Comparison of ENCODE assay signal across 8 mouse cellular contexts in genomic region chr17:73108170-73108887, GRCm38 (mm10). TPM values are rescaled to one million over a fixed set of nuclear protein-coding genes. Genes with fewer than 3 reads are reported as not detected.
DNase-seq lines count a peak whose midpoint lies in the region; ATAC-seq and TF ChIP-seq lines count a peak whose summit lies in the region.

No protein-coding gene starts in this region.

- H3K9ac ChIP-seq in ES-E14 (ENCODE audit: insufficient read depth, low read depth, low read length, poor library complexity, severe bottlenecking), result peak overlapping the region; percentile 74
- H3K9ac ChIP-seq in liver, embryonic 15.5 days, result peak overlapping the region; percentile 67

- H3K27me3 ChIP-seq in forebrain, embryonic 10.5 days (ENCODE audit: poor library complexity, severe bottlenecking), result no peaks in the 10 kb centered on the region
- peaks cover 8% of the 10 kb centered on the region for H3K27me3 ChIP-seq in liver, embryonic 15.5 days
- H3K27me3 ChIP-seq in testis, adult 2 months (ENCODE audit: control insufficient read depth, insufficient read depth, low read length), result no peaks in the 10 kb centered on the region

- in situ Hi-C loops in ES-E14 (cut with MboI; ENCODE audit: low sequenced_read_pairs in 2 of 2, unreplicated experiment in 2 of 2), result no loop called here

- TF ChIP-seq POLR2A in testis, adult 2 months (IDR thresholded peaks at IDR 0.05; ENCODE audit: control insufficient read depth, low read depth, low read length), result no peak

- H3K36me3 ChIP-seq in ES-E14 (ENCODE audit: control insufficient read depth, insufficient read depth, low read length, poor library complexity, severe bottlenecking), result no peaks in the 10 kb centered on the region
- no peaks in the 10 kb centered on the region for H3K36me3 ChIP-seq in forebrain, embryonic 10.5 days (replicated peaks)
- no peaks in the 10 kb centered on the region for H3K36me3 ChIP-seq in liver, embryonic 15.5 days (replicated peaks)
- no peaks in the 10 kb centered on the region for H3K36me3 ChIP-seq in testis, adult 2 months (ENCODE audit: control insufficient read depth, insufficient read depth, low read length)

- DNase-seq in heart, adult 11 months, result peak; percentile 92
- no peak for DNase-seq in heart, adult 8-10 months (ENCODE audit: low spot score)
- no peak for DNase-seq in ES-E14 (ENCODE audit: low read depth, low spot score)
- peak; percentile 27 for DNase-seq in forebrain, embryonic 10.5 days (ENCODE audit: extremely low spot score, low spot score)
- no peak for DNase-seq in embryo, embryonic 9.5 days (ENCODE audit: extremely low spot score)

- WGBS in forebrain, embryonic 10.5 days, result 7% methylated on average over 35 of the region's 35 CpGs
- WGBS in liver, embryonic 15.5 days (ENCODE audit: insufficient replicate concordance), result 2% methylated on average over 35 of the region's 35 CpGs

- peaks cover 3 to 6% of the 10 kb centered on the region in 2 experiments; a peak in 1 of 4 replicates for H3K4me1 ChIP-seq in ES-E14 (ENCODE audit: control insufficient read depth in 2 of 2, insufficient read depth in 2 of 2, low read length in 2 of 2, poor library complexity in 1 of 2)
- peaks cover 22% of the 10 kb centered on the region for H3K4me1 ChIP-seq in forebrain, embryonic 10.5 days
- H3K4me1 ChIP-seq in liver, embryonic 15.5 days (replicated peaks), result peaks cover 19% of the 10 kb centered on the region
- peaks cover 7% of the 10 kb centered on the region for H3K4me1 ChIP-seq in testis, adult 2 months (ENCODE audit: control insufficient read depth, insufficient read depth, low read length)

- peak; percentile 29 for ATAC-seq in inflammation-experienced regulatory T-cells, adult 6 months
- peak; percentile 16 for ATAC-seq in liver, embryonic 15.5 days (ENCODE audit: insufficient read depth)

- H3K27ac ChIP-seq in ES-E14 (ENCODE audit: insufficient read depth, low read depth, low read length, poor library complexity, severe bottlenecking), result no peak overlapping the region
- peak overlapping the region; percentile 91 for H3K27ac ChIP-seq in forebrain, embryonic 10.5 days
- peak overlapping the region; percentile 24; the same call in 1 of the 2 replicates for H3K27ac ChIP-seq in liver, embryonic 15.5 days (replicated peaks)
- H3K27ac ChIP-seq in testis, adult 2 months (ENCODE audit: control insufficient read depth, insufficient read depth, low read depth, low read length), result peak overlapping the region; percentile 87

- peak overlapping the region; percentile 97 for H3K4me2 ChIP-seq in liver, embryonic 15.5 days

- TF ChIP-seq CTCF in testis, adult 2 months (IDR thresholded peaks at IDR 0.05; ENCODE audit: control insufficient read depth, insufficient read depth, insufficient replicate concordance, low read depth, low read length), result no peak

- H3K4me3 ChIP-seq in ES-E14 (ENCODE audit: insufficient read depth in 1 of 2, low read depth in 1 of 2, low read length in 2 of 2, poor library complexity in 1 of 2, severe bottlenecking in 1 of 2), result peak overlapping the region; percentile 74 to 85
- H3K4me3 ChIP-seq in forebrain, embryonic 10.5 days, result peak overlapping the region; percentile 94
- H3K4me3 ChIP-seq in liver, embryonic 15.5 days (replicated peaks), result peak overlapping the region; percentile 77
- peak overlapping the region; percentile 97 for H3K4me3 ChIP-seq in testis, adult 2 months (ENCODE audit: control insufficient read depth, low read depth, low read length)

- no peaks in the 10 kb centered on the region for H3K9me3 ChIP-seq in ES-E14 (ENCODE audit: control insufficient read depth, insufficient read depth, low read depth, low read length)
- no peaks in the 10 kb centered on the region for H3K9me3 ChIP-seq in forebrain, embryonic 10.5 days
- H3K9me3 ChIP-seq in liver, embryonic 15.5 days (replicated peaks), result no peaks in the 10 kb centered on the region

TF ChIP-seq in ES-E14, 5 proteins besides CTCF, POLR2A, EP300 and RAD21:
- no peak for TF ChIP-seq ZC3H11A (IDR thresholded peaks at IDR 0.05; ENCODE audit: borderline replicate concordance, low read depth, low read length)
- TF ChIP-seq MAFK (IDR thresholded peaks at IDR 0.05; ENCODE audit: insufficient read depth, low read depth, low read length), result no peak
- TF ChIP-seq CHD2 (IDR thresholded peaks at IDR 0.05; ENCODE audit: low read depth, low read length), result no peak
- no peak for TF ChIP-seq ZNF384 (IDR thresholded peaks at IDR 0.05; ENCODE audit: low read depth, low read length)
- TF ChIP-seq HCFC1 (IDR thresholded peaks at IDR 0.05; ENCODE audit: borderline replicate concordance, insufficient read depth, low read length), result no peak
TF ChIP-seq in ES-E14: peak in this region for 0.

RNA-seq across cellular contexts. Expression of gene Lclat1, which starts 0.5 kb away (rescaled TPM):
- total RNA-seq in heart, adult 8-10 months (2022), result 100 to 1,000 TPM; 101 to 145 (median 128) TPM
- total RNA-seq in ES-E14 (2012; rRNA removed), result 8.6 and 15.7 TPM in 2 replicates
- polyA plus RNA-seq in forebrain, embryonic 10.5 days (2016; fragmentation: Nextera tagmentation; extraction: Ambion mirVana), result 10.4 and 10.9 TPM in 2 replicates
- 10 to 100 TPM; 53.4 to 55.6 (median 53.7) TPM for polyA plus RNA-seq in inflammation-experienced regulatory T-cells, adult 6 months (2017; shearing (Covaris generic))
- 2.2 and 2.5 TPM in 2 replicates for polyA plus RNA-seq in liver, embryonic 15.5 days (2015; fragmentation: Nextera tagmentation; extraction: Ambion mirVana)
- 7.7 and 9.2 TPM in 2 replicates for polyA plus RNA-seq in testis, adult 2 months (2012; rRNA removed)

Comparison
In these comparisons a context has a peak if more than half of its experiments do, and no peak if none do; other contexts are left out.
1. DNase-seq: peak in heart, adult 11 months (single experiment) and forebrain, embryonic 10.5 days (single experiment); none in heart, adult 8-10 months (single experiment), ES-E14 (single experiment) and embryo, embryonic 9.5 days (single experiment).
2. Peak in every context shown above with its lines, with median percentiles within 50 percentile points of each other: H3K4me3 ChIP-seq.